Mouse (Mus musculus) bone marrow macrophage, adult 2 months (primary cell): Measurements from ENCODE around the gene Zan.

Experiments
- CTCF ChIP-seq: IDR thresholded peaks from 2 replicates; pipeline ENCODE4 v1.5.1; 2012; ENCODE audit warnings: low read depth, mild to moderate bottlenecking, low read length, moderate library complexity
- POLR2A ChIP-seq: IDR thresholded peaks from 2 replicates; pipeline ENCODE4 v1.6.1; 2012; ENCODE audit warnings: mild to moderate bottlenecking, low read depth, low read length, borderline replicate concordance

DNA sequence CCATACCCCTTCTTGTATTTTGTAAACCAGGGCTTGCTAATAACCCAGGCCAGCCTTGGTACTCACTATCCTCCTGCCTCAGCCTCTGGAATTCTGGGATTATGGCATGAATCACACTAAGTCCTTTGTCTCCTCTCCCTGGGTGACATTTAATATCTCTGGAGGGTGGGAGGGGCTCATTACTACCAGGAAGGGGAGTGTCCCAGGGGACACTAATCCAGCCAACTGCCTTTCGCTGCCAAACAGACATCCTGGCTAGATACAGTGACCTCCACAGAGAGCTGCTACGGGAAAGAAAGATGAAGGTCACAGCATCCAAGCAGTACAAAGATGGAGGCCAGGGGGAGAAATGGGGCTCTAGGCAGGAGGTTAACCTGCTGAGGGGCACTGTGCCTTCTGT lies 101.2 kb downstream of the Zan start:
- no peak for TF ChIP-seq CTCF
- no peak for TF ChIP-seq POLR2A
